Mouse (Mus musculus) neural tube, embryonic 15.5 days (tissue): ENCODE measurements at regions not wholly inside any gene's neighbourhood (a gene's known extent, or its start where the extent isn't known, plus 50 kb on each side); places are given as distances from the start of the nearest gene placed in this dataset.

ENCODE experiments used
- ATAC-seq: fragments of 200-750 bp; cut with Nextera tagmentation; 2 replicates; pipeline ENCODE4 v1.8.0; 2017; ENCODE audit warnings: mild to moderate bottlenecking, moderate TSS enrichment, moderate library complexity; ENCODE audit not compliant: low FRiP score
- H3K27ac ChIP-seq: fragments of 300-500 bp; sonication (generic); replicated peaks from 2 replicates; pipeline ENCODE4 v1.5.1; 2015; ENCODE audit warnings: mild to moderate bottlenecking, inconsistent platforms
- H3K27me3 ChIP-seq: fragments of 300-500 bp; sonication (generic); replicated peaks from 2 replicates; pipeline ENCODE4 v1.6.1; 2015; ENCODE audit warnings: inconsistent platforms
- H3K36me3 ChIP-seq: fragments of 300-500 bp; sonication (generic); 2 replicates; pipeline ENCODE4 v1.6.1; 2015; ENCODE audit warnings: inconsistent platforms
- H3K4me1 ChIP-seq: fragments of 300-500 bp; sonication (generic); 2 replicates; pipeline ENCODE4 v1.6.1; 2015; ENCODE audit warnings: inconsistent platforms
- H3K4me2 ChIP-seq: fragments of 300-500 bp; sonication (generic); 2 replicates; pipeline ENCODE4 v1.6.1; 2015; ENCODE audit warnings: inconsistent platforms, mild to moderate bottlenecking, moderate library complexity
- H3K4me3 ChIP-seq: fragments of 300-500 bp; sonication (generic); replicated peaks from 2 replicates; pipeline ENCODE4 v1.5.1; 2015; ENCODE audit warnings: mild to moderate bottlenecking, inconsistent platforms
- H3K9ac ChIP-seq: fragments of 300-500 bp; sonication (generic); replicated peaks from 2 replicates; pipeline ENCODE4 v1.6.1; 2015; ENCODE audit warnings: mild to moderate bottlenecking, inconsistent platforms
- H3K9me3 ChIP-seq: fragments of 300-500 bp; sonication (generic); replicated peaks from 2 replicates; pipeline ENCODE4 v1.6.1; 2016; ENCODE audit warnings: inconsistent platforms
- whole genome bisulfite sequencing: fragments of 180-500 bp; shearing (Covaris S2); methylation state at CpG from one replicate; pipeline ENCODE4 v1.1.7; 2015; ENCODE audit warnings: mixed read lengths; 5-methylcytosine and 5-hydroxymethylcytosine counted together

DNA sequence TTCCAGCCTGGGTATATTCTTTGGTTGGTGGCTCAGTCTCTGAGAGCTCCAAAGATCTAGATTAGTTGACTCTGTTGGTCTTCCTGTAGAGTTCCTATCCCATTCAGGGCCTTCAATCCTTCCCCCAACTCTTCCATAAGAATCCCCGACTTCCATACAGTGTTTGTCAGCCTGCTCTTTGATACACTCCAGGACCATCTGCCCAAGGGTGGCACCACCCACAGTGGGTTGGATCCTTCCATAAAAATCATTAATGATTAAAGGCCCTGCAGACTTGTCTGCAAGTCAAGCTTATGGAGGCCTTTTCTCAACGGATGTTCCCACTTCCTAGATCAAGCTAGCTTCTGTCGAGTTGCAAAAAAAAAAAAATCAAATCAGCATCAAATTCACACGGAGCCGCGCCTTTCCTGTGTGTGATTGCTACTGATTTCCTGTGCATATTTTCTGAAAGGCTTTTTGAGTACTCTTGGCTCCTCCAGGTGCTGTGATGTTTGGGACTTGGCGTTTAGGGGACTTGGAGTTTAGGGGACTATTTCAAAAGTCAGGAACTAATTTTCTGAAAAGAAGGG is 171.3 kb upstream of the Gm9833 start:
- H3K4me2 ChIP-seq: no peak overlapping the region
- H3K4me3 ChIP-seq: no peak overlapping the region
- ATAC-seq: no peak
- 91% methylated on average over 7 of the region's 7 CpGs for WGBS
- no peaks in the 10 kb centered on the region for H3K9me3 ChIP-seq
- H3K27me3 ChIP-seq: no peaks in the 10 kb centered on the region
- H3K4me1 ChIP-seq: no peaks in the 10 kb centered on the region
- no peak overlapping the region for H3K27ac ChIP-seq
- H3K36me3 ChIP-seq: no peaks in the 10 kb centered on the region
- H3K9ac ChIP-seq: no peak overlapping the region

DNA sequence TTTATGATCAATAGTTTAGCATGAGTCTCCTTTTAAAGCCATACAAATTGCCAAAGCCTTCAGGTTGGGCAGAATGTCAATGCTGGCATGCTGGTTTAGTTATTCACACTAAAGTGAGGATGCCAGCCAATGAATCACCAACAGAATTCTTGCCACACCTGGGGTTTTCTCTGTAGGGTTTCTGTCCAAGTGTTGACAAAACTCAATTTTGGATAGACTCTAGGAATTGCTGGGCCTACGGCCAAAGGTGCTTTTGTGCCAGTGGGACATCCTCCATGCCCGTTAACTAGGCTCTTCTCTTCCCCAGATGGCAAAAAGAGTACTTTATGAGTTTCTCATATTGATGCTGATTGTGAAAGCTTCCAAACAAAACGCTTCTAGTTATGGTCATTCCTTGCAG is 167.6 kb upstream of the Gm9833 start:
- ATAC-seq: no peak

DNA sequence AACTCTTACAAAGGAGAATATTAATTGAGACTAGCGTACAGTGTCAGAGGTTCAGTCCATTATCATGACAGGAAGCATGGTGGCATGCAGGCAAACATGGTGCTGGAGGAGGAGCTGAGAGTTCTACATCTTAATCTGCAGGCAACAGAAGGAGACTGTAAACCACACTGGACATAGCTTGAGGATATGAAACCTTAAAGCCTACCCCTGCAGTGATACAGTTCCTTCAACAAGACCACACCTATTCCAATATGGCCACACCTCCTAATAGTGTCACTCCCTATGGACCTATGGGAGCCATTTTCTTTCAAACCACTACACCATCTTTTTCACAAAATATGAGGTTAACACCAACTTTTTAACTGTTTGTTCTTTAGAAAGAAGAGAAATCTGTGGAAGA is 166.2 kb upstream of the Gm9833 start:
- Histone ChIP-seq H3K27ac (no peak overlapping the region), H3K4me2 (no peak overlapping the region), H3K4me3 (no peak overlapping the region), H3K36me3 (no peaks in the 10 kb centered on the region), H3K27me3 (no peaks in the 10 kb centered on the region), H3K4me1 (no peaks in the 10 kb centered on the region), H3K9ac (no peak overlapping the region), H3K9me3 (no peaks in the 10 kb centered on the region)
- no peak for ATAC-seq
- 86% methylated on average over 1 of the region's 1 CpGs for WGBS

More for the DNA sequence above, 167.6 kb upstream of the Gm9833 start:
- H3K4me3 ChIP-seq: no peak overlapping the region
- H3K9me3 ChIP-seq: no peaks in the 10 kb centered on the region
- H3K4me1 ChIP-seq: no peaks in the 10 kb centered on the region
- no peak overlapping the region for H3K4me2 ChIP-seq
- H3K9ac ChIP-seq: no peak overlapping the region
- H3K36me3 ChIP-seq: no peaks in the 10 kb centered on the region
- H3K27ac ChIP-seq: no peak overlapping the region
- WGBS: 76% methylated on average over 3 of the region's 3 CpGs
- H3K27me3 ChIP-seq: no peaks in the 10 kb centered on the region

DNA sequence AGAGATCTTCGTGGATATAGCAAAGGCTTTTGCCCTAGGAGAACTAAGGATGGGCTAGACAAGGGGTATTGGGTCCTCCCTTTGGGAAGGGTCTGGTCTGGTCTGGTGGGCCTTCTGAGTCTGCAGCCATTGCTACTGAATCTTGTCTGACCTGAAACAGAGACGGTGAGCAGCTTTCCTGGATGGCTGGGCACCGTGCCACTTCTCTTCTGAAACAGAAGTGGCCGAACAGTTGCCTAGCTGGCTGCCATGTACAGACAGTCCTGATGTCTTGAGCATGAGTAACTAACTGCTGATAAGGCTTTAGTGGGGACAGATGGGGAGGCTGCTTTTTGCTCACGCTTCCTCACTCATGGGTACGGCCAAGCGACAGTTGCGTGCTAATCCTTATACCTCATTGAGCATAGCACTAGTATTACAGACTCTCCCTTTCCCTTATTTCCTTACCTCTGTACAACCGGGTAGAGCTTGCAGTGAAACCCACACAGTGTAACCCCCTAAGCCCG is 165.3 kb upstream of the Gm9833 start:
- Histone ChIP-seq H3K36me3 (no peaks in the 10 kb centered on the region), H3K4me1 (no peaks in the 10 kb centered on the region), H3K9ac (no peak overlapping the region), H3K27ac (no peak overlapping the region), H3K4me2 (no peak overlapping the region), H3K9me3 (no peaks in the 10 kb centered on the region), H3K27me3 (no peaks in the 10 kb centered on the region), H3K4me3 (no peak overlapping the region)
- WGBS: 89% methylated on average over 10 of the region's 10 CpGs
- no peak for ATAC-seq

DNA sequence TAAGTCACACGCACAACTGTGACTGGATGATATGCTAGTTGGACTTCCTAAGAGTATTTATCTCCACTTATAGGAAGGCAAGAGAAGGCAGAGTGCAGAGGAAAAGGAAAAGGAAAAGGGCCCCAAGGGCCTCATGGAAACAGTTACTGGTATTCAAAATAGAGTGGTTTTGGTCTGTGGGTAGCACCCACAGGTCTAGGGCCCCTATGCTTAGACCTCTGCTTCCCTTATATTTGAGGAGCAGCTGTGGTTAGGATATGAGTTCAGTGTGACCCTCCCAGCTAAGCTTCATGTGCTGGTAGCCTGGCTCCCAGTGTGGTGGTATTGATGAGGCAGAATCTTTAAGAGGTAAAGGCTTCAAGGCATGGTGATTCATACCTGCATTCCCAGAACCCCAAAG is 163.3 kb upstream of the Gm9833 start:
- no peaks in the 10 kb centered on the region for H3K9me3 ChIP-seq
- no peak overlapping the region for H3K9ac ChIP-seq
- 97% methylated on average over 1 of the region's 1 CpGs for WGBS
- H3K27me3 ChIP-seq: no peaks in the 10 kb centered on the region
- no peak overlapping the region for H3K27ac ChIP-seq
- H3K4me2 ChIP-seq: no peak overlapping the region
- H3K4me3 ChIP-seq: no peak overlapping the region
- H3K36me3 ChIP-seq: no peaks in the 10 kb centered on the region
- H3K4me1 ChIP-seq: no peaks in the 10 kb centered on the region
- ATAC-seq: no peak

DNA sequence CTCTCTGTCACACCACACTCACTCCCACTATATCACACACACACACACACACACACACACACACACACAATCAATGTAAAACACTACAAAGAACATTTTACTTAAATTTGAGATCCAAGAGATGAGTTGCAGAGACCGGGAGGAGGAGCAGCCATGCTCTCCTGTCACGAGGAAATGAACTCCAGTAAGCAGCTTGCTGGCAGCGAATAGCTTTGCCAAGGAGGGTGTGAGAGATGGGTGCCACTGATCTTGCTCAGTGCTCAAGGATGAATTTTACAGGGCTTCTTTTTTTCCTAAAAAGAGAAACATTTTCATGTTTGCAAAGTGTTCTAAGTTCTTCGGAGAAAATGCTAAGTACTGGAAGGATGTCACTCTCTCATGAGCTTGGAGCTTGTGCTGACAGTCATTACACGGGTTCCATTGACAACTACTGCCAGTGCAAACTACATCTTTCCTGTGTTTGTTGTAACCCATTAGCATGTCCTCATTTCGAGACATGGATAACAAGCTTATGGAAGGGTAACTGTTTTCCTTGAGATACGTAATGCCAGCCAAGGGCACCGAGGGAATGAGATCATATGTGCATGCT is 151.0 kb upstream of the Gm9833 start:
- WGBS: 82% methylated on average over 8 of the region's 8 CpGs

DNA sequence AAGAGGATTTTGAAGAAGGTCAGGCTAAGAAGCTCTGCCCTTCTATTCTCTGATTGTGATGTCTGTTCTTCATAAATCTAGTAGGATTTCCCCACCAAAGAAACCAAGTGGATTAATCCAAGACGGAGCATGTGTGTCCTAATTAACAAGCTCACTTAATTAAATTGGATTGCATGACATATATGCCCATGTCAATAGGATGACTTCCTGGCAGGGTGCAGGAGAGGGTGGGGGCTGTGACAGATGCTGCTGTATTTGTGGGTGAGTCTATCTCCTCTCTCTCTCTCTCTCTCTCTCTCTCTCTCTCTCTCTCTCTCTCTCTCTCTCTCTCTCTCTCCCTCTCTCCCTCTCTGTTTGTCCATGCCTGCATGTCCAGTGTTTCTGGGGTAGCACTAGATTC is 149.3 kb upstream of the Gm9833 start:
- Histone ChIP-seq H3K4me3 (no peak overlapping the region), H3K9me3 (no peaks in the 10 kb centered on the region), H3K27me3 (no peaks in the 10 kb centered on the region), H3K4me1 (no peaks in the 10 kb centered on the region), H3K27ac (no peak overlapping the region), H3K4me2 (no peak overlapping the region), H3K36me3 (no peaks in the 10 kb centered on the region), H3K9ac (no peak overlapping the region)
- no peak for ATAC-seq
- 34% methylated on average over 1 of the region's 1 CpGs for WGBS

More for the DNA sequence above, 151.0 kb upstream of the Gm9833 start:
- ATAC-seq: no peak
- Histone ChIP-seq H3K4me1 (no peaks in the 10 kb centered on the region), H3K9me3 (no peaks in the 10 kb centered on the region), H3K4me3 (no peak overlapping the region), H3K36me3 (no peaks in the 10 kb centered on the region), H3K27me3 (no peaks in the 10 kb centered on the region), H3K9ac (no peak overlapping the region), H3K4me2 (no peak overlapping the region), H3K27ac (no peak overlapping the region)

DNA sequence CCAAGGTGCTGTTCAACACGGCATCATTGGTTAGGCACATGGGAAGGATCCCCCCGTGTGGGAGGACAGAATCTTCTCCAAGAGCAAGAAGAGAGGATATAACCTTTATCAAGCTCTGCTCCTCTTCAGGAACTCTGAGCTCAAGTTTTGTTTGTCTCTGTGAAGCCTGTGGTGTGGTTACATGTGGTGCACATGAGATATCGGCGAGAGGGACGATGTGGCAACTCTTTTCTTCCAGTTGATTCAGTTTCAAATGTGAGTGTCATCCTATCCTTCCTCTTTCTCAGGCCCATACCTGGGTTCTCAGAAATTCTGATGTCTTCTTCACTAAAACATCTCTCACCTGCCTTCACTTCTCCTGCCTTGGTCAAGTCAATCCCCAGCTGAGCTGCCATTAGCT is 145.3 kb upstream of the Gm9833 start:
- Histone ChIP-seq H3K9ac (no peak overlapping the region), H3K4me1 (no peaks in the 10 kb centered on the region), H3K36me3 (no peaks in the 10 kb centered on the region), H3K4me2 (no peak overlapping the region), H3K27me3 (no peaks in the 10 kb centered on the region), H3K4me3 (no peak overlapping the region), H3K27ac (no peak overlapping the region), H3K9me3 (no peaks in the 10 kb centered on the region)
- WGBS: 93% methylated on average over 5 of the region's 5 CpGs
- ATAC-seq: no peak

DNA sequence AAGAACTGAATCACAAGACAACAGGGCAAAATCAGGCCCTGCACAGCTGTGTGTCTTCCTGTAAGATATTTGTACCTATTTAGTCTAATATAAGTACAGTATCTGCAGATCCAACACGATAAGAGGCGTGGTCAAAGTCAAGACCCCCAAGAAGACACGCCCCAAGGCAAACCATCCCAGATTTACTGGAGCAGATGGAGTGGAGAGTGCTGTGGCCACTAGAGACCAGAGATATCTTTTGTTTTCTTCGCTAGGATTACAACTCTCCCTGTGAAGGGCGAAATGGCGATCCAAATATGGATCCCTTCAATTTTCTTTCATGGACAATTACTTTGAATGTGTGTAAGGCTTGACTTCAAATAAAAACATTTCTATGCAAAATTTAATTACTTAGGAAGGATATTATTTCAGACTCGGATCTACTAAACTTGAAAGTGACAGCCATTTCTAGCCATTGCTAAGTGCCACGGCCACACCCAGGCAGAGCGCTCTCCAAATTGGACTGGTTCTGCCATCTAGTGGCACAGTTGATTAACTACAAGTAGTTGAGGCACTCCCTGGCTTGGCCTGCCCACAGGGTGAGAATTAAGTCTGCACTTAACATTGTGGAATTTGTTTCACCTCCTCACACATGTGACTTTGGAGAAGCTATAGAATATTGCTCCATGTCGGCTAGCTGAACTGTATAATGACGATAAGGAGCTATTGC is 140.4 kb upstream of the Gm9833 start:
- no peaks in the 10 kb centered on the region for H3K36me3 ChIP-seq

DNA sequence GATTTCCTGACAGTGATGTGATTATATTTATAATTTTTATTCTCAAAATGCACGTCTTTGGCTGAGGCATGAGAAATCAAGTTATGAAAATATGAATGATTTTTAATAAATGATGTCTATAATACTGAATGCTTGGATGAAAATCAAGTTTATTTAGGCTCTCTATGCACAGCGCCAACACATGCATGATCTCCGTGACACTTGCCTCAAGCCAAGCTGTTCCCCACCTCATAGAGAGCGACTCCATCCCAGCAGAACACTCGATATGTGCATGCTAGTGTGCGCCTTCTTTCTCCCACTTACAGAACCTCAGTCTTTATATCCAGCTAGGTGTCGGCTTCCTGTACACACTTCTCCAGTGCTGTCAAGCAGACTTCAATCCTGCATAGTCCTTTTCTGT is 139.8 kb upstream of the Gm9833 start:
- ATAC-seq: peak; percentile 55; the same call in 1 of the 2 replicates
- no peak overlapping the region for H3K27ac ChIP-seq
- no peaks in the 10 kb centered on the region for H3K9me3 ChIP-seq
- WGBS: 78% methylated on average over 7 of the region's 7 CpGs
- no peak overlapping the region for H3K4me2 ChIP-seq
- no peaks in the 10 kb centered on the region for H3K4me1 ChIP-seq
- H3K36me3 ChIP-seq: no peaks in the 10 kb centered on the region
- H3K27me3 ChIP-seq: no peaks in the 10 kb centered on the region
- no peak overlapping the region for H3K9ac ChIP-seq
- H3K4me3 ChIP-seq: no peak overlapping the region

More for the DNA sequence above, 140.4 kb upstream of the Gm9833 start:
- peak; percentile 95 for ATAC-seq
- Histone ChIP-seq H3K27me3 (no peaks in the 10 kb centered on the region), H3K4me2 (no peak overlapping the region), H3K9me3 (no peaks in the 10 kb centered on the region), H3K4me1 (no peaks in the 10 kb centered on the region), H3K27ac (no peak overlapping the region), H3K9ac (no peak overlapping the region), H3K4me3 (no peak overlapping the region)
- WGBS: 54% methylated on average over 11 of the region's 11 CpGs

DNA sequence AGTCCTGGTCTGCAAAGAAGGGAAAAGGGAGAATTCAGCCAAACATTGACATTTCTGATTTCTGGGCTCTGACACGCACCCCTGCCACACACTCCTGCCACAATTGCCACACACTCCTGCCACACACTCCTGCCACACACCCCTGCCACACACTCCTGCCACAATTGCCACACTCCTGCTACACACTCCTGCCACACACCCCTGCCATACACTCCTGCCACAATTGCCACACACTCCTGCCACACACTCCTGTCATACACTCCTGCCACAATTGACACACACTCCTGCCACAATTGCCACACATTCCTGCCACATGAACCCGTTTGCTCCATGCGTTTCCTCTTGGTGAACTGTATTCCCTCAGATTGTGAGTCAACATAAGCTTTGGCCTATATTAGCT is 130.0 kb upstream of the Gm9833 start:
- Histone ChIP-seq H3K4me2 (no peak overlapping the region), H3K36me3 (no peaks in the 10 kb centered on the region), H3K9ac (no peak overlapping the region), H3K4me1 (no peaks in the 10 kb centered on the region), H3K9me3 (no peaks in the 10 kb centered on the region), H3K27me3 (no peaks in the 10 kb centered on the region), H3K4me3 (no peak overlapping the region), H3K27ac (no peak overlapping the region)
- no peak for ATAC-seq
- WGBS: 94% methylated on average over 3 of the region's 3 CpGs
